Mouse (Mus musculus) right cerebral cortex, postnatal 36 days (tissue): ENCODE data around the gene Adra1b.

Source experiments
- DNase-seq, 2 experiments: peaks; one replicate each; pipeline ENCODE4 v3.0.0; 2022; ENCODE audit warnings: low spot score in 2 of 2, mixed read lengths in 1 of 2

Gene Adra1b

GRCm38 (mm10) chr11:43728737-43729301 is 172.2 kb downstream of the Adra1b start:
- DNase-seq, result no peak

- DNase-seq, result no peak
These were observed 173.2 kb downstream of the Adra1b start for GRCm38 (mm10) chr11:43727796-43728195.
